Mouse (Mus musculus): ENCODE measurements around the gene Rnaseh2c.

DNA sequence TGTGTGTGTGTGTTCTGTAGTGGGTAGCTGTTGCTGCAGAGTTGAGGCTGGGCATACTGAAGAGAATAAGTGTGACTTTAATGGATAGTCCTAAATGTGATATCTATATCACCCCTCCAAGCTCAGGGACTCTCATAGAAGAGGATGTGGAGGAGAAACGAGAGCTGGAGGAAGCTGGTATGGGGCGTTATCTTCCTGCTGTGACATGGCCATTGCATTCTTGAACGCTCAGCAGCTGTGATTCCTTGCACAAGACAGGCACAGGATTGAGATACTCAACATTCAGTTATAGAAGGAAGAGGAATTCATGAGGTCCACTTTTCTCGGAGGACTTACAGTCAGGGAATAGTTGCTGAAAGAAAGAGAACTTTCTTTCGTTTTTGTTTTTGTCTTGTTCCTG, 20.2 kb downstream of the Rnaseh2c start:
- TF ChIP-seq CHD2 (IDR thresholded peaks at IDR 0.05; ENCODE audit: low read depth, low read length) (no peak), HCFC1 (IDR thresholded peaks at IDR 0.05; ENCODE audit: borderline replicate concordance, insufficient read depth, low read length) (no peak)
